Mouse (Mus musculus) heart, adult 2 months (tissue): ENCODE results near the gene Serpinc1.

Experiments
- CTCF ChIP-seq: fragments of 200-600 bp; IDR thresholded peaks from 2 replicates; pipeline ENCODE4 v1.8.1; 2022; ENCODE audit warnings: antibody characterized with exemption, mild to moderate bottlenecking, moderate library complexity
- EP300 ChIP-seq: fragments of 200-500 bp; IDR thresholded peaks from 2 replicates; pipeline ENCODE4 v1.6.1; 2011; ENCODE audit warnings: low read depth, low read length, control low read depth; ENCODE audit not compliant: insufficient read depth
- POLR2A ChIP-seq: fragments of 200-500 bp; IDR thresholded peaks from 2 replicates; pipeline ENCODE4 v1.6.1; 2011; ENCODE audit warnings: mild to moderate bottlenecking, low read depth, low read length, control low read depth; ENCODE audit not compliant: insufficient read depth

DNA sequence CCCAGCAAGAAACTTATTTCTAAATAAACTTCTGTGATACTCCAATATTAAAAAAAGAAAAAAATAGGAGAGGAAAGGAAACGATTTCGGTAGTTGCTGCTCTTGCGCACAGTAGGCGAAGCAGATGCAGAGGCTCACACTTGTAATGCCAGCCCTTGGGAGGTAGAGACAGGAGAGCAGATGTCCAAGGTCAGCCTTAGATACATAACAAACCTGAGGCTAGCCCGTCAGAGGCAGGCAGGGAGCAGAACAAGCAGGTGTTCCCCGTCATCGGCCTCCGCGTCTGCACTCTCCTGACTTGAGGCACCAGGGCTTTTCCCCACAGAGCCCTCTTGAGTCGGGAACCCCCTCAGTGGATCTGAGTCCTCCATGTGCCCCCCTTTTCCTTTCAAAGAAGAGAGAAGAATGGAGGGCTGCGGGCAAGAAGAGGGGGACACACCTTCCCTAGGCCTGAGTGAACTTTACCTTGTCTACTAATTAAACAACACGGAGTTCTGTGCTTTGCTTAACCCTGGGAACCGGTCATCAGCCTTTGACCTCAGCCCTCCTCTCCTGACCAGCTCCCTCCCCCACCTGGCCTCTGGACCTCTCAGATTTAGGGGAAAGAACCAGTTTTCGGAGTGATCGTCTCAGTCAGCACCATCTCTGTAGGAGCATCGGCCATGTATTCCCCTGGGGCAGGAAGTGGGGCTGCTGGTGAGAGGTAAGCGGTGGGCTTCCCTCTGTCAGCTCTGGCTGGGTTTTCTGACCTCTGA lies 8.7 kb downstream of the Serpinc1 start:
- TF ChIP-seq CTCF (no peak), POLR2A (no peak), EP300 (no peak)
